Mouse (Mus musculus) ES-Bruce4 (cell line): Measurements from ENCODE around the gene Syce2. TPM values are rescaled to one million over a fixed set of nuclear protein-coding genes. Genes with fewer than 3 reads are reported as not detected.

Experiments
- H3K27ac ChIP-seq: 2 replicates; pipeline ENCODE4 v1.5.1; 2012; ENCODE audit warnings: low read length, inconsistent platforms; ENCODE audit not compliant: insufficient read depth
- H3K27me3 ChIP-seq: 2 replicates; pipeline ENCODE4 v1.6.1; 2012; ENCODE audit warnings: mild to moderate bottlenecking, low read length, inconsistent platforms; ENCODE audit not compliant: control insufficient read depth, poor library complexity, insufficient read depth, severe bottlenecking
- H3K36me3 ChIP-seq: 2 replicates; pipeline ENCODE4 v1.6.1; 2012; ENCODE audit warnings: inconsistent platforms, mild to moderate bottlenecking, low read length, moderate library complexity; ENCODE audit not compliant: control insufficient read depth, poor library complexity, insufficient read depth, severe bottlenecking
- H3K4me1 ChIP-seq: one replicate; pipeline ENCODE4 v1.8.1; 2011; ENCODE audit warnings: low read length; ENCODE audit not compliant: control insufficient read depth, insufficient read depth
- H3K4me3 ChIP-seq: 2 replicates; pipeline ENCODE4 v1.5.1; 2011; ENCODE audit warnings: low read depth, mild to moderate bottlenecking, low read length
- H3K9ac ChIP-seq: 2 replicates; pipeline ENCODE4 v1.6.1; 2012; ENCODE audit warnings: low read depth, mild to moderate bottlenecking, inconsistent platforms; ENCODE audit not compliant: poor library complexity, severe bottlenecking
- H3K9me3 ChIP-seq: replicated peaks from 2 replicates; pipeline ENCODE4 v1.6.1; 2012; ENCODE audit warnings: mild to moderate bottlenecking, low read length, inconsistent platforms; ENCODE audit not compliant: control insufficient read depth, poor library complexity, insufficient read depth, severe bottlenecking
- CTCF ChIP-seq: IDR thresholded peaks from one replicate; pipeline ENCODE4 v1.8.1; 2011; ENCODE audit warnings: low read depth, low read length
- EP300 ChIP-seq: IDR thresholded peaks from 2 replicates; pipeline ENCODE4 v1.6.1; 2011; ENCODE audit warnings: low read depth, low read length; ENCODE audit not compliant: insufficient read depth
- POLR2A ChIP-seq: IDR thresholded peaks from one replicate; pipeline ENCODE4 v1.8.1; 2011; ENCODE audit warnings: low read length; ENCODE audit not compliant: insufficient read depth
- polyA plus RNA-seq: library from polyadenylated mRNA; stranded (reverse); fragments of >200 nt; gene quantifications from 2 replicates; pipeline ENCODE4 v1.2.4, GENCODE M21; 2011; ENCODE audit warnings: low read depth; ENCODE audit not compliant: missing spikeins, insufficient read depth, insufficient read length

Syce2 gene
- polyA plus RNA-seq, 1 experiment: 97.1 TPM

DNA sequence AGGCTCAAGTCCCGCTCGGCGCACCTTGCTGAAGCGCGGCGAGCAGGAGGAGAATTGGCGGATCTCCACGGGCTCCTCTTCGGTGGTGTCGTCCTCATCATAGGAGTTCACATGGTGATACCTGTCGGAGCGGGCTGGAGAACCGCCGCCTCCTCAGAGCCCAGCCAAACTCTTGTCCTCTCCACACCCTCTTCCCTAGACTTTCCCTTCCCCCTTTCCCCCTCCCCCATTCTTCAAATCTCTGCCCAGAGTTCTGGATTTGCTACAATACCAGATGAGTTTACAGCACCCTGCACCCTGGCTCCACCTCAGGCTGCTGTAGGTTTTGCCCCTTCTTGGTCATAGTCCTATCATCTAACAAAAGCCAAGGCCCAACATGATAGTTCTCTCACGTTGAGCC, 46.7 kb downstream of the Syce2 start:
- Histone ChIP-seq H3K9me3 (peaks cover 8% of the 10 kb centered on the region; the same call in 1 of the 2 replicates), H3K27ac (no peak overlapping the region), H3K4me1 (peaks cover 3% of the 10 kb centered on the region), H3K36me3 (peaks cover 20% of the 10 kb centered on the region), H3K9ac (peak overlapping the region; percentile 21; the same call in 1 of the 2 replicates), H3K4me3 (peak overlapping the region; percentile 24; the same call in 1 of the 2 replicates), H3K27me3 (no peaks in the 10 kb centered on the region)
- TF ChIP-seq POLR2A: no peak
- no peak for TF ChIP-seq CTCF
- TF ChIP-seq EP300: no peak

DNA sequence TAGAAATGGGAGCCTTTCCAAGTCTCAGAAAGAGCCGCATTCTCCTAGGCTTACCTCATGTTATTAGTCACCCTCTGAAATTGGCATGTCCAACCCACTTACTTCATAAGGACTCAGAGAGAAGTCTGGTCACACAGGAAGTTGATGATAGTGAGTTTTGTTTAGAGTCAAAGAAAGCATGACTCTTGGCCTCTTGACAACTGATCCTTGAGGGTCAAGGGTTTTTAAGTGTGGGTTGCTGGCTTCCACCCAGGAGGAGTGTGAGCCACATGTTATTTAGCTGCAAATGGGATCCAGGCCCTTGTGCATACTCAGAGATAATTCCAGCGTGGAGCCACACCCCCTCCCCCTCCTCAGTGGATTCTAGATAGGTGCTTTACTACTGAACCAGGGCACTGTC, 49.7 kb downstream of the Syce2 start:
- no peak overlapping the region for H3K4me3 ChIP-seq
- H3K9ac ChIP-seq: no peak overlapping the region
- H3K9me3 ChIP-seq: no peaks in the 10 kb centered on the region
- H3K27me3 ChIP-seq: no peaks in the 10 kb centered on the region
- H3K27ac ChIP-seq: no peak overlapping the region
- no peak for TF ChIP-seq EP300
- no peak for TF ChIP-seq CTCF
- no peak for TF ChIP-seq POLR2A
- H3K36me3 ChIP-seq: peaks cover 16% of the 10 kb centered on the region
- peaks cover under 1% of the 10 kb centered on the region for H3K4me1 ChIP-seq

DNA sequence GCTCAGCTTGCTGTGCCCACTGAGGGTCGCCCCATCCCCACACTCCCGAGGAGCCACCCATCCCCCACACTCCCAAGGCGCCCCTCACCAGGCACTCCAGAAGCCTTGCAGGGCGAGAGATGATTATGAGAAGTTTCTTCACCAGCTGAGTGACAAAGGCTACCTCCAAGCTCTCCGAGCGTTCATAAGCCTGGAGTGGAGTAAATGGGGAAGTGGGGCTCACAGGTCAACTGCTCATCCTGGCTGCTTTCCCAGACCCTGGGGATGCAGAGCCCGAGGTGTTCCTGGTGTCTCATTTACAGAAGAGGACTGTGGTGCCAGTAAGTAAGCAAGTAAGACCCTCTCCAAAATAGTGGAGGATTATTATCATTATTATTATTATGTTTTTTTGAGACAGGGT, 53.6 kb downstream of the Syce2 start:
- Histone ChIP-seq H3K4me3 (no peak overlapping the region), H3K27me3 (no peaks in the 10 kb centered on the region), H3K27ac (no peak overlapping the region), H3K9me3 (no peaks in the 10 kb centered on the region), H3K9ac (no peak overlapping the region), H3K36me3 (peaks cover 9% of the 10 kb centered on the region), H3K4me1 (no peaks in the 10 kb centered on the region)
- TF ChIP-seq CTCF: no peak
- TF ChIP-seq POLR2A: no peak
- no peak for TF ChIP-seq EP300

DNA sequence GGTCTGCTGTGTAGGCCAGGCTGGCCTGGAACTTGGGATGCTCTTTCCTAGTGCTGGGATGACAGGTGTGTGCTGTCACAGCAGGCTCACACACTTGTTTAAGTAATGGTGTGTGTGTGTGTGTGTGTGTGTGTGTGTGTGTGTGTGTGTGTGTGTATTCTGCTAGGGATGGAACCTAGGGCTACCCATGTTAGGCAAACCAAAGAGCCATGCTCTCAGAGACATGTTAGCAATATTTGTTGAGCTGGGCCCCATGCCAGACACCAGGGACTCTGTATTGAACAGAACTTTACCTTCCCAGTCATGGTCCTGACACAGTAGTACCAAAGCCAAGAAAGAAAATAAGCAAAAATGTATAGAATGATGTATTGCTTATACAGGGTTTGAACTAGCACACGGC, 55.6 kb downstream of the Syce2 start:
- no peak for TF ChIP-seq CTCF
- no peak for TF ChIP-seq EP300
- no peak for TF ChIP-seq POLR2A
- no peak overlapping the region for H3K9ac ChIP-seq
- H3K36me3 ChIP-seq: no peaks in the 10 kb centered on the region
- H3K4me1 ChIP-seq: no peaks in the 10 kb centered on the region
- H3K9me3 ChIP-seq: no peaks in the 10 kb centered on the region
- no peak overlapping the region for H3K4me3 ChIP-seq
- no peak overlapping the region for H3K27ac ChIP-seq
- H3K27me3 ChIP-seq: no peaks in the 10 kb centered on the region

DNA sequence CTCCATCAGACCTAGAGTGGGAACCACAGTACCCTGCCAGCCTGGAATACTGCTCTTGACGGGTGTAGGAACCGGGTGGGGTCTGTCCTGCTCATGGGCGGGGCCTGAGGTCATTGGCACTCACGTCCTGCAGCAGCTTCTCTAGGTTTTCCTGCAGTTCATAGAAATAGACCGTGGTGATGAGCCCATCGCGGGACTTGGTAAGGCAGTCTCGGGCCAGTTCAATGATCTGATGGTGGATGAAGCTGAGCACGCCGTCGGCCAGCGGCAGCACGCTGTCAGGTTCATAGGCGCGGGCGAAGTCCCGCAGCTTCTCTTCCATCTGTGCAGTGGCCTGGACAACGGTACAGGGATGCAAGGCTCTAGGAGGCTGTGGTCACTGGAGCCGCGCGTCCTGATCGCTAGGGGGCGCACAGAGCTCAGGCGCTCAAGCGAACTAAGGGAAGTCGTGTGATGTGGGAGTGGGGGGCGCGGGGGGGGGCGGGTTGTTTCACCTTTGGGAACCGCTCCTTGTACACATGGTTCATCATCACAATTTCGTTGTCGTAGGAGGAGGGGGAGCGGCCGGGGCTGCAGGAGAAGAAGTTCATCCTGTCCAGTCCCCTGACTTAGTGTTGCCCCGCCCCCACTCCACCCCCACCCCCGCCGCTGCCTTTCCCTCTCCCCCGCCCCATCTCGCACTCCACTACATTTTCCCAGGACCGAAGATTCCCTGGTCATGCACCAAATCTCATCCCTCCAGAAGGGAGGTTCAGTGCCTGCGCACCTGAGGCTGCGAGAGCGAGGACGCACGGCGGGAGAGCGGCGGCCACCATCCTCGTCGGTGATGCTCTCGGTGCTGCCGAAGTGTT, 56.8 kb downstream of the Syce2 start:
- peak overlapping the region; percentile 14; the same call in 1 of the 2 replicates for H3K9ac ChIP-seq
- H3K27me3 ChIP-seq: no peaks in the 10 kb centered on the region
- no peak for TF ChIP-seq EP300
- TF ChIP-seq CTCF: peak; percentile 84
- no peak for TF ChIP-seq POLR2A
- peak overlapping the region; percentile 63 for H3K4me3 ChIP-seq
- no peaks in the 10 kb centered on the region for H3K4me1 ChIP-seq
- H3K36me3 ChIP-seq: no peaks in the 10 kb centered on the region
- no peak overlapping the region for H3K27ac ChIP-seq
- H3K9me3 ChIP-seq: no peaks in the 10 kb centered on the region

DNA sequence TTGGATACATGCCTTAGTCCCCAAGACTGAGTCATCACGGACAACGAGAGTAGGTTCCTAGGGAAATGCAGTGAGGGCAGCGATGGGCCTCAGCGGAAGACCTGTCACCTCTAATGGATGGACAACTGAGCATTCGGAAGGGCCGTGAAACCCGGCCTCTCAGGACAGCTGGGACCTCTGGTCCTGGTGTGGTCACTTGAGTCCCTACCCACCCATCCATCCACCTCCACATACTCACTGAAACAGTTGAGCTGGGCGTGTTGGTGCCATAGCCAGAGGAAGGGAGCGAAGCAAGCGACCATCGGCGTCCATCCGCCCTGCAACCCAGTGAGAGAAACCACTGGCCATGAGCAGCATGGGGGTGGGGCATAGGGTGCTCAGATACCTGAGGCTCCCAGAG, 58.7 kb downstream of the Syce2 start:
- TF ChIP-seq EP300: no peak
- TF ChIP-seq POLR2A: no peak
- TF ChIP-seq CTCF: no peak
- H3K9me3 ChIP-seq: no peaks in the 10 kb centered on the region

More for the DNA sequence above, 58.7 kb downstream of the Syce2 start:
- Histone ChIP-seq H3K36me3 (no peaks in the 10 kb centered on the region), H3K27me3 (no peaks in the 10 kb centered on the region), H3K27ac (no peak overlapping the region), H3K9ac (no peak overlapping the region), H3K4me1 (no peaks in the 10 kb centered on the region), H3K4me3 (no peak overlapping the region)
